Mouse (Mus musculus) CD4-positive, CD25-positive, alpha-beta regulatory T cell, adult 2 months (primary cell): ENCODE measurements around the gene Spata1.

ENCODE experiments used
- DNase-seq: peaks from one replicate; pipeline ENCODE4 v3.0.0-alpha.2; 2012; ENCODE audit warnings: low read depth, low spot score

Gene Spata1

DNA sequence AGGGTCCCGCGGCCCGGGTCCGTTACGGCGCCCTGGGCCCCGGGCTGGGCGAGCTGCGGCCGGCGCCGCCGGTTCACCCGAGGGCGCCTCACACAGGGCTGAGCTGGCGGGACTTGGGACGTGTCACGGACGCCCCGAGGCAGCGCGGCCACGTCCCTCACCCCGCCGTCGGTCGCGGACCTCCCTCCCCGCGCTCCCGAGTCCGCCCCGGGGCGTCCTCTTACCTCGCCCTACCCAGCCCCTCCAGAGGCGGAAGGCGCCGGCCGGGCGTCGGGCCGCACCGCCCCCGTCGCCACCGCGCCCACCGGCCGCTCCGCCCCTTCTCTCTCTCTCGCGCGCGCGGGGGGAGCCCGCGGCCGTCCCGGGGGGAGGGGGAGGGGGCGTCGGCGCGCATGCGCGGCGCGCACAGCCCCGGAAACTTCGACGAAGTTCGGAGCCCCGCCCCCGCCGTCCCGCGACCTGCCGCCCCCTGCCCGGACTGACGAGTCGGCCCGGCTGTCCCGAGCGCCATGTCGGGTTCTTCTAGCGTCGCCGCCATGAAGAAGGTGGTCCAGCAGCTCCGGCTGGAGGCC, at the start of gene Spata1, which contains the start of gene Gng5:
Spata1 (minus strand) TSS at position 323 of the 572 bp plus-strand sequence.
Gng5 (plus strand) TSS at position 377 of the 572 bp plus-strand sequence.
- DNase-seq: peak; percentile 96

- DNase-seq: no peak
These were observed 44.1 kb upstream of the Spata1 start for GRCm38 (mm10) chr3:146543632-146544031.

- no peak for DNase-seq
These were observed 41.1 kb upstream of the Spata1 start for GRCm38 (mm10) chr3:146540521-146541273.

DNA sequence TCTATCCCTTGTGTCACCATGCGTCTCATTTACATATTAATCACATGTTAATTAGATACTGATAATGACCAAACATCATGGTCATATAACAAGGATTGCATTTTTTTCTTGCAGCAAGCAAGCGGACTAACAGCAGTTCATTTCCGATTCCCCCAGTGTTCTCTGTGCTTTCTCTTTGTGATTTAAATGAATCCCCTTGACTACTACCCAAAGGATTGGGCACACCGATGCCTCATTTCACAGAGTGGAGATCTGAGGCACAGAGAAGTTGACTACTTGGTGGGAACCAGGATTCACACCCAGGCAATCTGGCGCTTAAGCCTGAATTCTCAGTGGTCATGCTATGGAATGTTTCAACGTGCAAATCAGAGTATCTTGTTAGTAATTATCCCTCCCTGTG, 35.4 kb upstream of the Spata1 start:
- DNase-seq: no peak

DNA sequence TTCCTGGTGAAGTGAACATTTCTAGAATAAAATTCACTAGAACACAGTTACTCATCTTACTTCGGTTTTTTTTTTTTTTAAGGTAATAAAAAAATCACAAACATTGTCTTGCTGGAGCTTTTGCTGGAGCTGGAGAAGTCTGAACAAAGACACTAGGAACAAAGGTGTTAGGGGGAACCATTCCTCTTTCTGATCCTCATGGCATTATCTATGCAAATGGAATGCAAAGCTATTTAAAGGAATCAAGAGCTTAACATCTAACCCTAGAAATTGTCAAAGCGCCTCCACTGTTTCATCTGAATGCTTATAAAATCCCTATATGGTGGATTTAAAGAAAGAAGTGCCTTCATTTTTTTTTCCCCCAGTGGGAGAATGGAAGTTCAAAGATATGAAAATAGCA, 28.8 kb upstream of the Spata1 start:
- no peak for DNase-seq

DNA sequence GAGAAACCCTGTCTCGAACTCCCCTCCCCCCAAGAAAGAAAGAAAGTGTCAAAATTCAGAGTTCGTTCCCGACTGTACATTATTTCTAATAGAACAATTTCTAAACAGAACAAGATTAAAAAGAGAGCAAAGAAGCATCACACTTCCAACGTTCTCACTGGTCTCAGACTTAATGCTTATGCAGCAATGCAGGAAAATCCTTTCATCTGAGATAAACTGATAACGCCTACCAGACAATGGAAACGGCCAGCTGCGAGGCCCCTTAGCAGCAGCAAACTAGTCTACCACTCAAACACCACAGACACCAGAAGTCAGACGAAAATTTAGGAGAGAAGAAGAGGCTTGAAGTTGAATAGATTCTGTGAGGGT, 22.1 kb upstream of the Spata1 start:
- no peak for DNase-seq

DNA sequence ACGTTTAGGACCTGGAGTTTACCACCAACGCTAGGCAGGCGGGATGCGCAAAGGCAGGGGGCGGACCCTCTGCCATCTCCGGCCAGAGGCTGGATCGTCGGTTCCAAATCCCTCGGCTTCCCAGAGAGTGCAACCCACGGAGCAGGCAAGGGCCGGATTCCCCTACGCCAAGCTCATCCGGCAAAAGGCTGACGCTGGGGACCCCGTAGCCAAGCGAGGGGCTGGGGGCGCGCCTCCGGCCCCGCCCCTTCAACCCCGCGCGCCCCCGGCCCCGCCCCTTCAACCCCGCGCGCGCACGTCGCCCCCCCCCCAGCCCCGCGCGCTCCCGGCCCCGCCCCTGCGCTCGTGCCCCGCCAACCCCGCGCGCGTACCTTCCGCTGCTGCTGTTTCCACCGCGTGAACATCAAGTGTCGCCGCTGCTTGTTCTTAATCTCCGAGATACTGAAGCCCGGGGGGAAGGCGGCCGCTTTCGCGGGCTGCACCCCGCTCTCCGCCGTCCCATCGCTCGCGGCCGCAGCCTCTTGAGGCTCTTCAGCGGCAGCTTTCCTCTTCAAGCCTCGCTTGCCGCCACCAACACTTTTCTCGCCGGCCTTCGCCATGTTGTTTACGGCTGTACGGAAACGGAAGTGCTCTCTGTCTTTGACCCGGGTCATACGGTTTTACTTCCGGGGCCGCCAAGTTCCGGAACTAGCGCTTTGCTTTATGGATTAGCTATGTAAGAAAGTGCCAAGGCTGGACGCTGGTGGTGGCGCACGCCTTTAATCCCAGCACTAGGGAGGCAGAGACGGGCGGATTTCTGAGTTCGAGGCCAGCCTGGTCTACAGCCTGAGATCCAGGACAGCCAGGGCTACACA, 21.5 kb upstream of the Spata1 start, which contains the start of gene Rpf1:
Rpf1 (minus strand) TSS at position 632 of the 854 bp plus-strand sequence.
- DNase-seq: peak; percentile 94

GRCm38 (mm10) chr3:146520226-146520797, 20.8 kb upstream of the Spata1 start:
- no peak for DNase-seq

GRCm38 (mm10) chr3:146506711-146507110, 7.2 kb upstream of the Spata1 start:
- no peak for DNase-seq

GRCm38 (mm10) chr3:146501601-146502123, 2.1 kb upstream of the Spata1 start:
- DNase-seq: no peak

GRCm38 (mm10) chr3:146500810-146501201, 1.3 kb upstream of the Spata1 start:
- DNase-seq: no peak

DNA sequence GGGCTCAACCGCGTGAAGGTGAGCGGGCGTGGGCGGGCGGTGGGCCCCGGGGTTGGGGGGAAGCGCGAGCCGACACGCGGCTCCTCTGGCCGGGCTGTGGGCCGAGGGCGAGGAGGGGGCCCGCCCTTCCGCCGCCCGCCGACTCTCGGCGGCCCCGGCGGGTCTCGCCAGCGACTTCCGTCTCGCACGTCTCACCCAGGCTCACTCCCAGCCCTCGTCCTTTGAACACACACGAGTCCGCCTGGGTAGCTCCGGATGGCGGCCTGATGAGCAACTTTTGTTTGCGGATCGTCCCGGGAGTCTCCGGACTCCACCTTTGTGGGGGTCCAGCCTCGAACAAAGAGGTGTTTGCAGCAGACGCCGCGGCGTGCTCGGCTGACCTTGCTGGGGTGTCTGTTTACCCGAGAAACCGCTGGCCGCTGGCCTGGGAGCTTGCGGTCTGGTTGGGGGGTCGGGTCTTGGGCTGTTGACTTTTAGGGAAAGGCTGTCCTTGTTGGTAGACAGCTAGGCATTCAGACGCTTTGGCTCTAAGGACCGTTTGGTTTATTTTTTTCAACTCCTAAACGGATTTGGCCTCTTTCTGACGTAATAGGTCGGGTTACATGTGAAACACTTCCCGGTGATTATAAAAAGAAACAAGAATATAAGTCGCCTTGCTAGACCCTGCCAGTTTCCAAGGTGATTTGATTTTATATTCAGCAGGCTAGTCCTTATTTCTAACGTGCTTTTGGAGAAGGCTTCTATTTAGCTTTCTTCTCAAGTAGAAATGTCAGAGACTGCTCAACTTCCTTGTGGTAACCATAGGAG, 653 bp upstream of the Spata1 start:
- peak; percentile 82 for DNase-seq

- no peak for DNase-seq
These were observed 564 bp downstream of the Spata1 start for GRCm38 (mm10) chr3:146498989-146499388.

GRCm38 (mm10) chr3:146494941-146495340, 4.6 kb downstream of the Spata1 start:
- DNase-seq: no peak

GRCm38 (mm10) chr3:146486464-146486863, 13.1 kb downstream of the Spata1 start:
- peak; percentile 21 for DNase-seq

DNA sequence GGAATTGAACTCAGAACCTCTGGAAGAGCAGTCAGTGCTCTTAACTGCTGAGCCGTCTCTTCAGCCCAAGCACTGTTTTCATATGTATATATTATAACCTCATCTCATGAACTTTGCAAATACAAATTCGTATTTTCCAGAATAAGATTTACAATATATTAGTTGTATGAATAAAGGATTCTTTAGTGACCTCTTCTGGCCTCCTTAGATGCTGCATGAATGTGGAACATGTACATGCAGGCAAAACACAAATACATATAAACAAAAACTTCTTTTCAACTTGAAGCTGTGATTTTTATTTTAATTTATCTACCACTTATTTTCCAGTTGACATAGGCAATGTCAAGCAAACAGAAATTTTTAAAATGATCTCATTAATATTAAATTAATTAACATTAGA, 17.5 kb downstream of the Spata1 start:
- no peak for DNase-seq

- DNase-seq: no peak
These were observed 25.1 kb downstream of the Spata1 start for GRCm38 (mm10) chr3:146474428-146474827.

GRCm38 (mm10) chr3:146473741-146474140, 25.8 kb downstream of the Spata1 start:
- no peak for DNase-seq

DNA sequence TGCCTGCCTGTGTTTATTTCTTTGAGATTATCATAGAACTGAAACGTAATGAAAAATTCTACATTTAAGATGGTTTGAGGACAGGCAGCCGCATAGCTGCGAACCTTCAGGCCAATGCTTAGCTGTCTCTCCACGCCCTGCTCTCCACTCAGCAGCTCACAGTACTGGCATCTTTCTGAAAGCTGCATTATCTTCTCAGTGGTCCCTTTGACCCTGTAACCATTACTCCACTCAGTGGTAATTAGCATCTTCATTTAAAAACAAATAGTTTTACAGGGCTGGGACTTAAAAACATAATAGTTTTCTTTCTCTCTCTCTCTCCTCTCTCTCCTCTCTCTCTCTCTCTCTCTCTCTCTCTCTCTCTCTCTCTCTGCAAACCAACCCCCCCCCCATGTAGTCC, 26.9 kb downstream of the Spata1 start:
- no peak for DNase-seq

DNA sequence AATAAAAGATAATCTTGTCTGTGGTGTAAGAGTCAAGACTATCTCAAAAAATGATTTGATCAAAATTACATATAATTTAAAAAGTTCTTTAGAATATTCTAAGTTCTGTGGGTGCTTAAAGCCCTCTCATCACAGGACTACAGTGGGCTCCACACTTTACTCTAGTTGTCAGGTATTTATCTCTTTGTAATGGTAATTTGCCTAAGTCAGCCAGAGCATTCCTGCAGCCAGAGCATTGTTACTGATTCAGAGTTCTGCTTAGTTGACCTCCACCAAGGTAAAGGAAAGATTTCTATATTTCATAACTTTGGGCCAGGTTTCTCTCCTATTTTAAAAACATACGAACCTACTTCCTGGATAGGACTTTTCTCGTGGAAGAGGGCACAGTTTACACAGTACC, 30.3 kb downstream of the Spata1 start:
- DNase-seq: no peak

DNA sequence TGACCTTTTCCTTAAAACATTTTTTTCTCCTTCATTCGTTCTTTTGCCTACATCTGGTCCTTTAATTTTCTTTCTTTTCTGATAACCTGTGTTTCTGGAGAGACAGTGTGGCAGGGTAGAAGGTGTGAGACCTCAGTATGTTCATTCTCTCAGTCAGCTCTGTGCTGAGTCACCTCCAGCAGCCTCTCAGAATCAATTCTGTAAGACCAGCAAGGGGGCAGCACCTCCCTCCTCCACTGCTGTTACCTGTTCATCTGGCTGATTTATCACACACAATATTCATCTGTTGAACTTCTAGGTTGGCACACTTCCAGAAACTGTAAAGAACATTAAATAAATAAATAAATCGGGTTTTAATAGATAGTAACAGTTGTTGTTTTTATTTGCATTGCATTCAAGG, 36.6 kb downstream of the Spata1 start:
- DNase-seq: peak; percentile 12
